Comparison of ENCODE assay signal across 8 mouse cellular contexts in genomic region chr14:34769567-34770158, GRCm38 (mm10). TPM values are rescaled to one million over a fixed set of nuclear protein-coding genes. Genes with fewer than 3 reads are reported as not detected.
DNase-seq lines count a peak whose midpoint lies in the region; ATAC-seq and TF ChIP-seq lines count a peak whose summit lies in the region.

No protein-coding gene starts in this region.

- peak in 1 of 2 experiments; percentile 33 for DNase-seq in heart, adult 2 months
- DNase-seq in heart, postnatal 25 days (ENCODE audit: low spot score): no peak
- peak; percentile 55 for DNase-seq in adrenal gland, postnatal 14 days
- DNase-seq in induced T-regulatory cell, adult 2 months (ENCODE audit: low read depth): peak; percentile 64
- DNase-seq in natural killer cell, adult 2 months (ENCODE audit: low spot score in 2 of 2): peak; percentile 7 to 11
- DNase-seq in thymus, postnatal 25 days: peak; percentile 35

- H3K36me3 ChIP-seq in heart, adult 2 months (ENCODE audit: control insufficient read depth, insufficient read depth, low read length): no peaks in the 10 kb centered on the region
- no peaks in the 10 kb centered on the region for H3K36me3 ChIP-seq in limb, embryonic 13.5 days

- no peaks in the 10 kb centered on the region for H3K4me1 ChIP-seq in heart, adult 2 months (ENCODE audit: control insufficient read depth, insufficient read depth, low read length)
- peaks cover under 1% of the 10 kb centered on the region; the same call in 1 of the 2 replicates for H3K4me1 ChIP-seq in embryonic fibroblast, embryonic 13.5 days (ENCODE audit: control insufficient read depth, insufficient read depth, low read length)
- peaks cover 14% of the 10 kb centered on the region for H3K4me1 ChIP-seq in limb, embryonic 13.5 days

- no peak for TF ChIP-seq POLR2A in heart, adult 2 months (IDR thresholded peaks at IDR 0.05; ENCODE audit: insufficient read depth, low read depth, low read length)
- 0 out of 2 replicates have a peak, but pooled peaks have one; percentile 16 for TF ChIP-seq POLR2A in embryonic fibroblast, embryonic 13.5 days (IDR thresholded peaks at IDR 0.05; ENCODE audit: low read depth, low read length)

- no peaks in the 10 kb centered on the region for H3K9me3 ChIP-seq in limb, embryonic 13.5 days

- peak; percentile 35; the same call in 1 of the 2 replicates for ATAC-seq in limb, embryonic 13.5 days (ENCODE audit: low FRiP score, low read depth)

- peak overlapping the region; percentile 31 for H3K9ac ChIP-seq in heart, adult 2 months (ENCODE audit: low read depth, low read length)
- H3K9ac ChIP-seq in limb, embryonic 13.5 days: peak overlapping the region; percentile 71

- peak overlapping the region; percentile 48; the same call in 1 of the 2 replicates for H3K4me3 ChIP-seq in heart, adult 2 months
- H3K4me3 ChIP-seq in embryonic fibroblast, embryonic 13.5 days (ENCODE audit: insufficient read depth, low read length): peak overlapping the region; percentile 38
- peak overlapping the region; percentile 52 for H3K4me3 ChIP-seq in limb, embryonic 13.5 days

- no peaks in the 10 kb centered on the region for H3K79me2 ChIP-seq in heart, adult 2 months (replicated peaks; ENCODE audit: control insufficient read depth, insufficient read depth, low read length)

- no peak overlapping the region for H3K27ac ChIP-seq in heart, adult 2 months
- no peak overlapping the region for H3K27ac ChIP-seq in embryonic fibroblast, embryonic 13.5 days (ENCODE audit: insufficient read depth, low read length)
- no peak overlapping the region for H3K27ac ChIP-seq in limb, embryonic 13.5 days

- no peak for TF ChIP-seq CTCF in heart, adult 2 months (IDR thresholded peaks at IDR 0.05)
- TF ChIP-seq CTCF in embryonic fibroblast, embryonic 13.5 days (IDR thresholded peaks at IDR 0.05; ENCODE audit: borderline replicate concordance, insufficient read depth, low read length): no peak

- TF ChIP-seq EP300 in heart, adult 2 months (IDR thresholded peaks at IDR 0.05; ENCODE audit: insufficient read depth, low read depth, low read length): no peak

- peaks cover 4% of the 10 kb centered on the region; the same call in 1 of the 2 replicates for H3K27me3 ChIP-seq in heart, adult 2 months (ENCODE audit: control insufficient read depth, insufficient read depth, low read length)
- peaks cover 20% of the 10 kb centered on the region for H3K27me3 ChIP-seq in limb, embryonic 13.5 days

- WGBS in heart, adult 2 months: 16% methylated on average over 32 of the region's 32 CpGs
- 19% methylated on average over 32 of the region's 32 CpGs for WGBS in limb, embryonic 13.5 days

- intact Hi-C loops in heart, adult 2 months (cut with DNase I): loop anchor here (2.0 kb wide), 1 partner anchor 153 kb away; no protein-coding TSS in a partner anchor
- intact Hi-C loops in heart, postnatal 25 days (cut with DNase I): loop anchor here (1.0 to 5.0 kb wide), 3 partner anchors 8 to 149 kb away; no protein-coding TSS in a partner anchor

- peak overlapping the region; percentile 98 for H3K4me2 ChIP-seq in limb, embryonic 13.5 days (replicated peaks)

RNA-seq across cellular contexts. Expression of gene Grid1, which starts 50.2 kb away (rescaled TPM):
- total RNA-seq in heart, adult 2 months (2021): not detected
- polyA plus RNA-seq in heart, adult 2 months (2012; rRNA removed): 0.03 and 0.04 TPM in 2 replicates
- total RNA-seq in heart, postnatal 25 days (2021): not detected
- total RNA-seq in adrenal gland, postnatal 14 days (2021): 0.41 and 0.45 TPM in 2 replicates
- not detected in 2 replicates for polyA plus RNA-seq in embryonic fibroblast, embryonic 13.5 days (2011; ENCODE audit: insufficient read length, low read depth, missing spikeins)
- 0.50 and 0.91 TPM in 2 replicates for polyA plus RNA-seq in limb, embryonic 13.5 days (2015; fragmentation: Nextera tagmentation; extraction: Ambion mirVana)
